Mouse (Mus musculus) c-Kit-negative CD71-positive TER-119-positive erythroid progenitor cells, embryonic 14.5 days (primary cell): ENCODE data around the gene Sowahd.
"Not testable (repeated sequence)": the region's sequence is repeated elsewhere in the genome, so short reads cannot be mapped to it uniquely, and the experiment has no call there.

Source experiments
- DNase-seq: peaks from one replicate; pipeline ENCODE4 v3.0.0-alpha.2; 2013; ENCODE audit warnings: low read depth, low spot score

Sowahd gene

DNA sequence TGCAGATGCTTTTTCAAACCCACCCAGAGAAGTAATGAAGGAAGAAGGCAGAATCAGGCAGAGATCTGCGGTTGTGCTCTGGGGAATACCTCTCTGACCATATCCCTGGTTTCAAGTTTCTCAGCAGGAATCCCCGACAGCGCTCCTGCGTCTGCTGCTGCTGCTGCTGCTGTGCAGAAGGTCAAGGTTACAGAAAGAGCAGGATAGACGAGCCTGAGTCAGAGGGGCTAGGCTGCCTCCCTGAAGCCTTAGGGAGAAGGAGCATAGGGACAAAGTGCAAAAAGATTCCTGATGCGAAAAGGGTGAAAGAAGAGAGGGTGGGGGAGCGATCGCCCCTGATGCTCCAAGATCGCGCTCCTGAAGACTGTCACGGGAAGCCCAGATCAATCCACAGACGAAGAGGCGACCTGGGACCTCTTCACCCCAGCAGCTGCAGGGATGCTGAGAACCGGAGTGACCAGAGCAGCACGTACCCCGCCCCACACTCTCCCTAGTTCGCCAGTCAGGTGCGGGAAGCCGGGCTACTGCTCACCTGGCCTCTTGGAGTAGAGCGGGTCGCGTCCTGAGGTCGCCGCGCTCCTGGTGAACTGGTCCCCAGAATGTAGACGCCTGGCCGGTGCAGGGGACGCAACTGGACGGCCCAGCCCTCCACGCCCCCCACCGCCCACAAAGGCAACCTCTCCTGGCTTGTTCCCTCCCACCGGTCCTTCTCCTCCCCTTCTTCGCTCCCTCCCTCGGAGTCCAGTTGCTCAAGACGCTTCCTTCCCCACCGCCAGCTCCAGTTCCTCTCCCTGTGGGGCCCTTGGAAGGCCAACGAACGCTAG, at the start of gene Sowahd:
TSS of gene Sowahd (plus strand) at position 780 of the 824 bp plus-strand sequence.
- no peak for DNase-seq

DNA sequence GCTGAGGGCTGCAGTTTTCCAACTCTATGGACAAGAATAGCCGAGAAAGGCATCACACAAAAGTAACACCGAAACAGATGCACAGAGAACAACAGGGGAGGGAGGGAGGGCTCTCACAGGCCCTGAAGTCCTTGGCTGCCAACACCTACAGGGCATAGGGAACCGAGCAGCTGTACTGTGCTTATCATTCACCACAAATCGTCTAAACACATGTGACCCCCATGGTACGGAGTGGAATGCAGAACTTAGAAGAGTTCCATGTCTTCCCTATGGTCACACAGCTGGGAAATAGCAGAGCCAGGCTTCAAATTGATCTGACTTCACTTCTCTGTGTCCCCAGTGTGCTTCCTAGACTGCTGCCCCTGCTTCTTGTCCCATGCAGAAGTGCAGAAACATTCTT, 34.8 kb upstream of the Sowahd start:
- no peak for DNase-seq

DNA sequence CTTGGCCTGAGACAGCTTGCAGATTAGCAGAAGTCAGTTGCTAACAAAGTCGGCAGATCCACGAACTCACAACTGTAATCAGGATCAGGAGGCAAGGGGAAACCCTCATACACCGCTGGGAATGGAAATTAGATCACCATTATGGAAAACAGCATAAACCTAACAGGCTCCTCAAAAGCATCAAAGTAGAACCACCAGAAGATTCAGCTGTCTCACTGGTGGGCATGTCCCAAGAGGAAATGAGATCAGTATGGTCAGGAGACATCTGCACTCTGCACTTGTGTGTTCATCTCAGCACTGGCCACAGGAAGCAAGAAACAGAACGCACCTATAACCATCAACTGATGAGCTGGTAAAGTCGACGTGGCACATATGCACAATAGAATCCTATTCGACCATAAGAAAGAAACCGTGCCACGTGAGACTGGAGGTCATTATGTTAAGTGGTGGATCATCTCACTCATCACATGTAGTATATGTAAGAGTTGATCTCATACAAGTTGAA, 30.4 kb upstream of the Sowahd start:
- DNase-seq = no peak

DNA sequence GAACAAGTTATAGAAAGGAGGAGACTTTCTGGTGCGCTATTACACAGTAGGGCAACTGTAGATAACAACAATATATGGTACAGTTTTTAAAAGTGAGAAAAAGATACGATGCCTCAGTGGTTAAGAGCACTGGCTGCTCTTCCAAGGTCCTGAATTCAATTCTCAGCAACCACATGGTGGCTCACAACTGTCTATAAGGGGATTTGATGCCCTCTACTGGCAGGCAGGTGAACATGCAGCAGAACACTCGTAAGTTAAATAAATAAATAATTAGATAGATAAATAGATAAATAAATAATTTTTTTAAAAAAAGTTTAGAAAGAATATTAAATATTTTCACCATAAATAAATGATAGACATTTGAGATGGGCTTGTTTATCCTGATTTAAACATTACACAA, 29.6 kb upstream of the Sowahd start:
- DNase-seq = no peak

DNA sequence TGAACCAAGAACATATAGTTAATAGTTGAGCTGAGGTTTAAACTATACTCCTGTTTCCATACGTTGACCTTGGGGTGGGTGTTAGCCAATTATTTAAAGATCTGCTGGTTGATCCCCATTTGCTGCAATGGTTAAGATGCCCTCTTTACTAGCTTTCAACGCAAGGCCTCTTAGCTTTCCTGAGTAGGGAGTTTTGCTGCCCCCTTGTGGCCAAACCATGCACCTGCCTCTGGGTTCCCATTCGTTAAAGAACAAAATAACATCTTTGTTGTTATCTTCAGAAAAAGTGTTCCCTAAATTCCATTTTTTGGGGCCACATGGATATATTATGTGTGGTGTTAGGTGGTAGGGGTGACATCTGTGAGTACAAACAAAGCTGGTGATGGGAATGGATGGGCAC, 26.0 kb upstream of the Sowahd start:
- DNase-seq = peak; percentile 11

DNA sequence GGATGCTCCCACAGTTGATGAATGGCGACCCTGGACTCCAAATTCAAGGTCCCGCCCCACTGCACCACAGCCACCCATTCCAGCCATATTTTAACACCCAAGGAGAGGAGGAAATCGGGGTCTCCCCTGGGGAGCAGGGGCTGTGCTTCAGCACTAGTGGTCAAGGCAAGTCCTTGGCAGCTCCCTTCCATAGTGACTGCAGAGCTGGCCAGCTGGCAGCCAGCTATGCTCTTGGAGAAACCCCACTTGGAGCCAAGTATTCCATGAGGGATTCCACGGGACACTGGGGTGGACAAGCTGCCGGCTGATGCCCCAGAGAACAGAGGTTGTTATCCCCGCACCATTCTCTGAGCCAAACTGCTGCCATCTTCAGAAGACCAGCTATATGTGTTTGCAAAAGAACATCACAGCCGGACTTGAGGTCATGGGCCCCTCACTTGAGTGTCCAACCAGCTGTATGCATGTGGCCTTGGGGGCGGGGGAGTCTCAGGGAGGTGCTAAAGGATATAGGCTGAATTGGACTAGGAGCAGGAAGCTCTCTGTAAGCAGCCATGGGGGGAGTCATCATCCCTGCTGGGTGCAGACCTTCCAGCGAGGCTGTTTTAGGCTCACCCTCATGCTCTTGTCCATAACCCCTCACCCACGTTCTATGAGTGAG, 24.9 kb upstream of the Sowahd start:
- DNase-seq = no peak

DNA sequence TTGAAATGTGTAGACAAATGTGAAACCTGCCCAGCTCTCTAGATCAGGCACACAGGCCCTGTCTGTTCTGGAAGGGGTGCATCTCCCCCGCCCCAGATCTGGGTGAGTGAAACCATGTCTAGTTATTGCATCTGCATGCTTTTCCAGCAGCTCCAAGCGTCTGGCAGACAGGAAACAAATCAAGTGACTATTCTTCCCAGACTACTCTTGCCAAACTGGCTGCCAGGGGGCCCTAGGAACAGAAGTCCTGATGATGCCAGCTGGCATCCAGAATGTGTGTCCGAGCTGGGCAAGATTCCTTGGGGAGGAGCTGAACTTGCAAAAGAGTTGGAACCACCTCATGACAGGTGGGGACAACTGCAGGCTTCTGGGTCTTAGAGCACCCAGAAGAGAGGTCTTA, 20.3 kb upstream of the Sowahd start:
- no peak for DNase-seq

DNA sequence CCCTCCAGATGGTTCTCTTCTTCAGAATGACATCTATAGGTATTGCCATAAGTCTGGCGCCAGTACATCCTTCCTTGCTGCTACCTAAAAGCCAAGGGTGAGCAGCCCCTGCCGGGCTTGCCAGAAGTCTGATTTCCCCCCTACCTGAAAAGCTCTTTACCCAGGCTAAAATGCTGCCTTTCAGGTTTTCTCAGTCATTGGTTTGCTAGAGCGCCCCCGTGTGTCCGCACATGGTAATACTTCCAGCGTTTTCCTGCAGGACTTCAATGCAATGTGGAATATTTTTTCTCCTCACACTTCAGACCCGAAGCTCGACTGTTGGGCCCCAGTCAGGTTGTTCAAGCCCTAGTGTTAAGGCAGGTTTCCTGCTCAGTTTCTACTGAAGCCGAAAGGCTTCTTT, 5.9 kb upstream of the Sowahd start:
- DNase-seq = peak; percentile 16

DNA sequence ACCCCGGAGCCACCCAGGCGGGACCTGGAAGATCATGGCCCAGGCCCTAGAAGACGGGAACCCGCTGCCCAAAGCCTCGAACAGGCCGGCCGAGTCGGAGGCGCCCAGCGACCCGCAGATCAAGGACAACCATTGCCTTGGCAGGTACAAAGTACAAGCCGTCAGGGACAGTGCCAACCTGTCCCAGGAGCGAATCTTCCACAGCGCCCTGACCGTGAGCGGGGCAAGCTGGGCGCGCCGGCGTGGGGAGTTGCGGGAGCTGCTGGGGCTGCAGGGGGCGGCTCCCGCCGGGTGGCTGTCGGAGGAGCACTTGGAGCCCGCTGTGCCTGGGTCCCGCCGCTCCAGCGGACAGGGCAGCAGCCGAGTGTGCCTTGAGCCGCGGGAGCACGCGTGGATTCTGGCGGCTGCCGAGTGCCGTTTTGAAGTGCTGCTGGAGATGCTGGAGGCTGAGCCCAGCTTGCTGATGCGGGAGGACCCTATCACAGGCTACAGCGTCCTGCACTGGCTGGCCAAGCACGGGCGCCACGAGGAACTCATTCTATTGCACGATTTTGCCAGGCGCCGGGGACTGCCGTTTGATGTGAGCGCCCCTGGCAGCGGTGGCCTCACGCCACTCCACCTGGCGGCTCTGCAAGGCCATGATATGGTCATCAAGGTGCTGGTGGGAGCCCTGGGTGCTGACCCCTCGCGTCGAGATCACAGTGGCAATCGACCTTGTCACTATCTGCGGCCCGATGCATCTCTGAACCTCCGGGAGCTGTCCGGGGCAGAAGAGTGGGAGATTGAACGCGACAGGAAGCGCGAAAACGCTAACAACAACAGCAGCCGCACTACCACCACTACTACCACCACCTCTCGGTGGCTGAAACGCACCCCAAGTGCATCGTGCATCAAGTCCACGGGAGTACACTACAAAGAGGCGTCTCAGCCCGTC, 512 bp downstream of the Sowahd start:
- DNase-seq = no peak

DNA sequence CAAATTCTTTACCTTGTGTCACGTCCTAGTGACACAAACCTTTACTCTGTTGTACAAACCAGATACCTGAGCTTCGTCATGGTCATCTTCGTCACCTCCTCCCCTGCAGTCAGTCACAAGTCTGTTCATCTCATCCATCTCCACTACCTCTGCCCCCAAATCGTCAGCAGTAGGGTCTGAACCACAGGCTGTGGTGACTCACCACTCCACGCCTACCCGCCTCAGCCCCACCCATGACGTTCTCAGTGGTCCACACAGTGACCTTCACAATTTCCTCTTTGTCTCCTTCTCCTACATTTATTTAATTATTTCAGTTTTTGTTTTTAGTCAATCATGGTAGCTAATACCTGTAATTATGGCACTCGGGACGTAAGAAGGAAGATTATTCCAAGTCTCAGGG, 15.3 kb downstream of the Sowahd start:
- no peak for DNase-seq

DNA sequence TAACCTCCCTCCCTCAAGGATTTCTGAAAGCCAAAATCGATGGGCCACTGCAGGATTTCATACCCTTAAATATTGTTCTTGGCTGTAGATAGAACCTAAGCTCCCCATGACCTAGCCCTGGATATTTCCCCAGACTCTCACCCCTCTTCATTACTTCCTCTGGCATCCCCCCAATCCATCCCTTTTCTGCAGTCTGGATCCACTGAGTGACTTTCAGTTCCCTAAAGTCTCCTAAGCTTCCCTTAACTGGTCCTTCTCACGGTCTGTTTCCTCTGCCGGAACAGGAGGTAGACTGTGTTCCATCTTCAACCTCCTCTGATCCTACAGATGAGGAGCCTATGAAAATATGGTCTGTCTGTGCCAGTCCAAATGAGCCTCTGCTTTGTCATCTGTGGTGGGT, 18.7 kb downstream of the Sowahd start:
- no peak for DNase-seq

DNA sequence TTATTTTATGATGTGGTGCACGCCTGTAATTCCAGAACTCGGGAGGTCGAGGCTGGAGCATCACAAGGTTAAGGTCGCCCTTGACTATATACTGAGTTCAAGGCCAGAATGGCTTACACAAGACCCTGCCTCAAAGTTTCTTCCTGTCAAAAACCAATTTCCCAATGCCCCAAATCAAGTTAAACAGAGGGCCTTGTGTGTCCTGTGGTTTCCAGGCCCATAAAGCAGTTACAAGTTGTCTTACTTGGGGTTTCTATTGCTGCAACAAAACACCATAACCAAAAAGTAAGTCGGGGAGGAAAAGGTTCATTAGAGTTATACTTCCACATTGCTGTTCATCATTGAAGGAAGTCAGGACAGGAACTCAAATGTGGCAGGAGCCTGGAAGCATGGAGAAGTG, 20.1 kb downstream of the Sowahd start:
- DNase-seq = no peak

DNA sequence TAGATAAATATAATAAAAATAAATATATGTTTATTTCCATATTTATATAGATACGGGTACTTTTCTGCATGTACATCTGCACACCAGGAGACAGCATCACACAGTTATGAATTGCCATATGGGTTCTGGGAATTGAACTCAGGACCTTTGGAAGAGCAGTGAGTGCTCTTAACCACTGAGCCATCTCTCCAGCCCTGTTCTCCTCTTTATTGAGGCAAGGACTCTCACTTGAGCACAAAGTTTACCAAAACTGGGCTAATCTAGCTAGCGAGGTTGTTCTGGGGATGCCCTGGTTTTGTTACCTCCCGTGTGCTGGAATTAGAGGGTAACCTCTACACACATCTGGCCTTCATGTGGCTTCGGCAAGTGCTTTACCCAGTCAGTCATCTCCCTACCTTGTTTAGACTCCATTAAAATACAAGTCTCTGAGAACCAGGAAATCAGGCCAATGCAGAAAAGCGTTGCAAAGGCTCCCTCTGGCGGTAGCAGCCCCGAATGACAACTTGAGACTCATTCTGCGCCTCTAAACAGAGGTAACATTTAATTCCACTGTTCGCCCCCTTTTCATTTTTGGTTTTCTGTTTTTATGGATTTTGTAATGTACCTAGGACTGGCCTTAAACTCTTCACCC, 25.7 kb downstream of the Sowahd start:
- DNase-seq = peak; percentile 13

DNA sequence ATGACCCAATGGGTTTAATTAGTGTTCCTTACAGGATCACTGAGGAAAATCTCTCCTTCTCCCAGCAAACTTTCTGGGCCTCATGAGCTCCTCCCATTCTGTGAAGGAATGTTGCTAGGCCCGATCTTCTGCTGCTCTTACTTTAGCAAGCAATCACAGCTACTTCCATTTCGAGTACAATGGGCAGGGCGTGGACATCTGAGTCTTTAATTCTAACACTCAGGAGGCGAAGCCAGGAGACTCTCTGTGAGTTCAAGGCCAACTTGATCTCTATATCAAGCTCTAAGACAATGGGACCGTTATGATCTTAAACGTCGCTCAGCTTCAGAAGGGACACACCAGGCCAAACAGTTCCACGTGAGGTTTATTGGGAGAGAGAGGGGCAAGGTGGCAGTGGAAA, 28.0 kb downstream of the Sowahd start:
- no peak for DNase-seq

DNA sequence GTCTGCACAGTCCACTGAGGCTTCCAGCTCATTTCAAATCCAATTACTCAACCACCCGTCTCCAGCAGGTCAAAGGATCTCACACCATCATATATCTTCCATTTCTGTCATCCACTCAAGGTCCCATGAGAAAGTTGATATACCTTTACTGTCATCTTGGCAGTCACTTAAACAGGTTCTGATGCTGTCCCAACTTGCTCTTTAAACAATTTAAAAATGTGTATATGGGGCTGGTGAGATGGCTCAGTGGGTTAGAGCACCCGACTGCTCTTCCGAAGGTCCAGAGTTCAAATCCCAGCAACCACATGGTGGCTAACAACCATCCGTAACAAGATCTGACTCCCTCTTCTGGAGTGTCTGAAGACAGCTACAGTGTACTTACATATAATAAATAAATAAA, 31.7 kb downstream of the Sowahd start:
- not testable (repeated sequence) for DNase-seq

DNA sequence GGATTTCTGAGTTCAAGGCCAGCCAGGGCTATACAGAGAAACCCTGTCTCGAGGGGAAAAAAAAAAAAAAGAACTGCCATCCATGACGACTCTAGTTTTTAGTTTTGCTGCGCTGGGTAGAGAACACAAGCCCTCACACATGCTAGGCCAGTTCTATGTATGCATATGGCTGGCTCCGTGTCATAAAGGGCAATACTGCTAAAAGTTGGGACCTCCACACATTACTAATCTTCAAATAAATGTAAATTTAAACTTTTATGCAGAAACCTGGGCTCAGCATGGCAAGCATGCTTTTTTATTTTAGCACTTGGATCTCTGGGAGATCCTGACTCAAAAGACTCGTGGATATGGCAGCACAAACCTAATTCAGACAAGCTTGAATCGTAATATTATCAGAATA, 32.5 kb downstream of the Sowahd start:
- no peak for DNase-seq

DNA sequence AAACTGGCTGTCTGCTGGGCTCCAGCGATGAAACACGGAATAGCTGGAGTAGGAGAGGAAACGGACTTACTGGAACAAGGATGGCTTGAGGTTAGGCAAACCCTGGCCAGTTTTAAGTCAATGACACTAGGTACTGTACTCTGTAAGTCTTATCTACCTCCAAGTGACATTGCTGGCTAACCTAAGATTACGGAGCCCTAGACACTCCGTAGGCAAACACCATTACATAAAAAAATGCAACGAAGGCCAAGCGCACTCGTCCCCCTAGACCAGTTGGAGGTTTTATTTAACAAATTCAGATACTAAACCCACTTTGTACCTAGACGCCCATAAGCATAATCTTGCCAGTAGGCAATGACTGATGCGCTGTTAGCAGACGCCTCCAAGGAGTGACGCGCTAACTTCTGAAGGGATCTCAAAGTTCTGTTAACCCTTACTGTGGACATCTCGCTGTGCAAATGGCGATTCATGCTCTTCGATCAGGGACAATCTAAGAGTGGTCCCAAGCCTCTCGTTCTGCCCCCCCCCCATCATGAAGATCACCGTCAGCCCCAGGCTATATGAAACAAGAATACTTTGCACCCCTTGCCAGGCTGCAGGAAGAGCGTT, 35.8 kb downstream of the Sowahd start:
- peak; percentile 25 for DNase-seq

DNA sequence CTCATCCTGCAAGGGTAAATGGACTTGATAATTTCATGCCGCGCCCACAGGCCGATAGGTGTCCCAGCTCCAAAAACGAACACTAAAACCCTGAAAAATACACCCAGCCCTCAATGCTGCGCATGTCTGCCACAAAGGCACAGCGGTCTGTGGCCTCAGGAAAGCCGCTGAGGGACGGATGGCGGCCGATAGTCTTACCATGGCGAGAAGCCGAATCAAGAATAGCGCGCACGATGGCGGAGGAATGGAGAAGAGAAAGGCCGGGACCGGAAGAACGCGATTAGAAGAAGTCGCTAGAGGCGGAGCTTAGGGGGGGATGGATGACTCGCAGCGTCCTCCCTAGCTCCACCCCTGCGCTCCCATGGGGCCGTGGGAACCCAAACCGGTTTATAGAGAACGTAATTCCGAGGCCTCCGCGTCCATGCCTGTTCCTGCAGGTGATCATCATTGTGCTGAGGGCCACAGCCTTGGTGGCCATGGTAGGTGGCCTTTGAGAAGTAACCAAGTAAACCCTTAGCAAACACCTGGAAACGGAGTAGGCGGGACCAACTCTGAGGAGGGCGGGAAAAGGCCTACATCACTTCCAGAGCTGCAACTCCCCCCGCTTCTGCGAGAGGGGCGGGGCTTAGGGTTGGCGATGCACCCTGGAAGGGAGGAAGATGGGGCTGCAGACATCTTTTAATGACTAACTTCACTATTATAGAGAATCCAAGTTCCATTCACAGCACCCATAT, 36.4 kb downstream of the Sowahd start, which contains the start of gene Rpl39:
TSS of gene Rpl39 (minus strand) at position 476 of the 734 bp plus-strand sequence.
- DNase-seq = peak; percentile 79

DNA sequence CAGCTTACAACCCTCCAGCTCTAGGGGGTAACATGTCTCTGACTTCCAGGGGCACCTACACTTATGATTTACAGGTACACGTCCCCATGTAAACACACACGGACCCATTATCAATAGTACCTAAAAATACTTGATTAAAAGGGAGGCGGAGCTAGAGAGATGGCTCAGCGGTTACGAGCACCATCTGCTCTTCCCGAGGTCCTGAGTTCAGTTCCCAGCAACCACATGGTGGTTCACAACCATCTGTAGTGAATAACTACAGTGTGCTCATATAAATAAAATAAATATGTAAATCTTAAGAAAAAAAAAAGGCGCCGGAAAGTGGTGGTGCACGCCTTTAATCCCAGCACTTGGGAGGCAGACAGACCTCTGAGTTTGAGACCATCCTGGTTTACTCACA, 37.0 kb downstream of the Sowahd start:
- DNase-seq = no peak

DNA sequence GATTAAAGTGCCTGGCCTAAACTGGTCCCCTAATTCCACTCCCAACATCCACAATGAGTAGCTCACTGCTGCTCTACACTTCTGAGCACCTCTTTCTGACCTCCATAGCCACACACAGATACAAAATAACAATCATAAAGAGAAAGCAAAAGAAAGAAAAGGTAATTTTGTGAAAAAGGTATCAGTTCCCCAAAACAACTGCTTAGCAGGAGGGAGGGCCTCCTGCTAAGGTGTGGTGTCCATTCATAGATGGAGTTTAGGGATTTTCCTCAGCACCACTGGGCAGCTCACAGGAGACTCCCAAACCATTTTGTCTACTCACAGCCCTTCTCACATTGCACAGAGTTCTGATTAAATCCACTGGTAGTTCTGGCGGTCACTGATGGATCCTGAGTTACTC, 40.1 kb downstream of the Sowahd start:
- no peak for DNase-seq
